Mouse (Mus musculus) layer of hippocampus, postnatal 14 days (tissue): ENCODE measurements around the gene Dctn1. TPM values are rescaled to one million over a fixed set of nuclear protein-coding genes. Genes with fewer than 3 reads are reported as not detected.
"Not testable (repeated sequence)": the region's sequence is repeated elsewhere in the genome, so short reads cannot be mapped to it uniquely, and the experiment has no call there.

Source experiments
- DNase-seq, 2 experiments: peaks; one replicate each; pipeline ENCODE4 v3.0.0; 2021 to 2022; ENCODE audit warnings: low spot score in 2 of 2, mixed read lengths in 1 of 2
- total RNA-seq, 2 experiments: library from RNA; stranded (reverse); gene quantifications; 2 replicates each; pipeline ENCODE4 v1.2.3; 2021

Dctn1 gene
- total RNA-seq, 2 experiments from 2014 or later = 358 to 382 TPM

- DNase-seq = no peak
Observed at GRCm38 (mm10) chr6:83135571-83136161, 30.1 kb upstream of the Dctn1 start.

- DNase-seq = no peak
Observed at GRCm38 (mm10) chr6:83136291-83136880, 29.3 kb upstream of the Dctn1 start.

GRCm38 (mm10) chr6:83136881-83137575 is 28.7 kb upstream of the Dctn1 start:
- no peak for DNase-seq

GRCm38 (mm10) chr6:83137576-83137950 is 28.2 kb upstream of the Dctn1 start:
- DNase-seq = peak in 1 of 2 experiments; percentile 74

GRCm38 (mm10) chr6:83138056-83138455 is 27.7 kb upstream of the Dctn1 start:
- DNase-seq = no peak

GRCm38 (mm10) chr6:83140044-83140443 is 25.7 kb upstream of the Dctn1 start:
- no peak for DNase-seq

- DNase-seq = no peak
Observed at GRCm38 (mm10) chr6:83141636-83142035, 24.1 kb upstream of the Dctn1 start.

GRCm38 (mm10) chr6:83142211-83142731 is 23.4 kb upstream of the Dctn1 start:
- peak in 1 of 2 experiments; percentile 74 for DNase-seq

GRCm38 (mm10) chr6:83142886-83143285 is 22.8 kb upstream of the Dctn1 start:
- DNase-seq = no peak

- DNase-seq = no peak
Observed at GRCm38 (mm10) chr6:83145209-83145608, 20.5 kb upstream of the Dctn1 start.

GRCm38 (mm10) chr6:83145805-83146204 is 19.9 kb upstream of the Dctn1 start:
- DNase-seq = no peak

GRCm38 (mm10) chr6:83147280-83147679 is 18.4 kb upstream of the Dctn1 start:
- no peak for DNase-seq

GRCm38 (mm10) chr6:83151721-83152120 is 14.0 kb upstream of the Dctn1 start:
- DNase-seq = no peak

GRCm38 (mm10) chr6:83153038-83153437 is 12.7 kb upstream of the Dctn1 start:
- DNase-seq = no peak

- DNase-seq = no peak
Observed at GRCm38 (mm10) chr6:83153485-83153884, 12.2 kb upstream of the Dctn1 start.

- peak in 1 of 2 experiments; percentile 41 for DNase-seq
Observed at GRCm38 (mm10) chr6:83155552-83156238, 10.0 kb upstream of the Dctn1 start.

- peak; percentile 80 to 81 for DNase-seq
Observed at GRCm38 (mm10) chr6:83156259-83156684, 9.4 kb upstream of the Dctn1 start, which contains the start of the genes Wdr54 and 1700003E16Rik. Gene Wdr54 (minus strand): TSS chr6:83156397. Gene 1700003E16Rik (plus strand): TSS chr6:83156404.

GRCm38 (mm10) chr6:83159456-83159855 is 6.3 kb upstream of the Dctn1 start:
- DNase-seq = not testable (repeated sequence)

GRCm38 (mm10) chr6:83161442-83161841 is 4.3 kb upstream of the Dctn1 start:
- DNase-seq = no peak

- DNase-seq = no peak
Observed at GRCm38 (mm10) chr6:83161921-83162641, 3.6 kb upstream of the Dctn1 start.

GRCm38 (mm10) chr6:83162701-83163100 is 3.0 kb upstream of the Dctn1 start:
- peak in 1 of 2 experiments; percentile 67 for DNase-seq
